Mouse (Mus musculus): ENCODE results near the gene Nbeal2. TPM values are rescaled to one million over a fixed set of nuclear protein-coding genes. Genes with fewer than 3 reads are reported as not detected.
A peak's percentile ranks its signal among the peaks of the same experiment; 100 is the strongest.

The Nbeal2 gene
- polyA plus RNA-seq, 1 experiment from 2014 or later = 1.8 TPM

GRCm38 (mm10) chr9:110656249-110657221, 2.6 kb upstream of the Nbeal2 start, which contains the start of gene Ccdc12:
Ccdc12 (plus strand) TSS chr9:110656503.
- Histone ChIP-seq H3K4me2 (peak within 1 kb of the TSS; percentile 73), H3K4me1 (peaks cover 42% of the 10 kb centered on the region), H3K4me3 (peak within 1 kb of the TSS; percentile 70), H3K9me3 (no peaks in the 10 kb centered on the region), H3K36me3 (peaks cover 7% of the 10 kb centered on the region; the same call in 1 of the 2 replicates), H3K27me3 (peaks cover 38% of the 10 kb centered on the region), H3K9ac (peak within 1 kb of the TSS; percentile 79), H3K27ac (peak within 1 kb of the TSS; percentile 88)
- WGBS = under 1% methylated on average over 52 of the region's 52 CpGs
- ATAC-seq (ENCODE audit: insufficient number of reproducible peaks, insufficient read depth, low FRiP score, low TSS enrichment, low read depth) = peak; percentile 95

GRCm38 (mm10) chr9:110655651-110656007, 1.7 kb upstream of the Nbeal2 start:
- peak overlapping the region; percentile 54 for H3K9ac ChIP-seq
- peaks cover 42% of the 10 kb centered on the region for H3K4me1 ChIP-seq
- WGBS = 83% methylated on average over 10 of the region's 10 CpGs
- H3K4me3 ChIP-seq = peak overlapping the region; percentile 70
- no peaks in the 10 kb centered on the region for H3K9me3 ChIP-seq
- no peak for ATAC-seq (ENCODE audit: insufficient number of reproducible peaks, insufficient read depth, low FRiP score, low TSS enrichment, low read depth)
- H3K27ac ChIP-seq = peak overlapping the region; percentile 60; the same call in 1 of the 2 replicates
- H3K36me3 ChIP-seq = peaks cover 7% of the 10 kb centered on the region; the same call in 1 of the 2 replicates
- H3K27me3 ChIP-seq = peaks cover 48% of the 10 kb centered on the region
- peak overlapping the region; percentile 73 for H3K4me2 ChIP-seq

GRCm38 (mm10) chr9:110654726-110655650, 1.0 kb upstream of the Nbeal2 start:
- no peak for ATAC-seq (ENCODE audit: insufficient number of reproducible peaks, insufficient read depth, low FRiP score, low TSS enrichment, low read depth)
- 81% methylated on average over 19 of the region's 19 CpGs for WGBS
- Histone ChIP-seq H3K36me3 (peaks cover 7% of the 10 kb centered on the region; the same call in 1 of the 2 replicates), H3K27ac (no peak overlapping the region), H3K4me1 (peaks cover 42% of the 10 kb centered on the region), H3K27me3 (peaks cover 54% of the 10 kb centered on the region), H3K9me3 (no peaks in the 10 kb centered on the region), H3K4me2 (peak overlapping the region; percentile 99), H3K4me3 (peak overlapping the region; percentile 64), H3K9ac (no peak overlapping the region)

- Histone ChIP-seq H3K27ac (no peak overlapping the region), H3K4me3 (peak overlapping the region; percentile 64), H3K4me2 (peak overlapping the region; percentile 99), H3K36me3 (no peaks in the 10 kb centered on the region), H3K9ac (peak overlapping the region; percentile 72), H3K27me3 (peaks cover 54% of the 10 kb centered on the region), H3K4me1 (peaks cover 42% of the 10 kb centered on the region), H3K9me3 (no peaks in the 10 kb centered on the region)
- ATAC-seq (ENCODE audit: insufficient number of reproducible peaks, insufficient read depth, low FRiP score, low TSS enrichment, low read depth) = no peak
- 18% methylated on average over 14 of the region's 14 CpGs for WGBS
Measured at GRCm38 (mm10) chr9:110652963-110653654, 852 bp downstream of the Nbeal2 start.

- Histone ChIP-seq H3K4me2 (peak overlapping the region; percentile 99), H3K27ac (peak overlapping the region; percentile 23)
- WGBS = 29% methylated on average over 13 of the region's 13 CpGs
Measured at GRCm38 (mm10) chr9:110651931-110652722, 1.8 kb downstream of the Nbeal2 start.

GRCm38 (mm10) chr9:110649775-110650174, 4.2 kb downstream of the Nbeal2 start:
- no peak overlapping the region for H3K4me3 ChIP-seq
- peaks cover 48% of the 10 kb centered on the region for H3K27me3 ChIP-seq

More at GRCm38 (mm10) chr9:110651931-110652722, 1.8 kb downstream of the Nbeal2 start:
- peak overlapping the region; percentile 64 for H3K4me3 ChIP-seq
- no peak for ATAC-seq (ENCODE audit: insufficient number of reproducible peaks, insufficient read depth, low FRiP score, low TSS enrichment, low read depth)
- H3K9me3 ChIP-seq = no peaks in the 10 kb centered on the region
- peaks cover 54% of the 10 kb centered on the region for H3K27me3 ChIP-seq
- H3K36me3 ChIP-seq = no peaks in the 10 kb centered on the region
- no peak overlapping the region for H3K9ac ChIP-seq
- H3K4me1 ChIP-seq = peaks cover 34% of the 10 kb centered on the region

GRCm38 (mm10) chr9:110645219-110645618, 8.7 kb downstream of the Nbeal2 start:
- no peak overlapping the region for H3K9ac ChIP-seq
- no peak overlapping the region for H3K4me2 ChIP-seq
- H3K27me3 ChIP-seq = peaks cover 2% of the 10 kb centered on the region
- H3K4me3 ChIP-seq = no peak overlapping the region
- ATAC-seq (ENCODE audit: insufficient number of reproducible peaks, insufficient read depth, low FRiP score, low TSS enrichment, low read depth) = no peak
- 68% methylated on average over 9 of the region's 9 CpGs for WGBS
- no peak overlapping the region for H3K27ac ChIP-seq
- no peaks in the 10 kb centered on the region for H3K4me1 ChIP-seq
- no peaks in the 10 kb centered on the region for H3K36me3 ChIP-seq
- no peaks in the 10 kb centered on the region for H3K9me3 ChIP-seq

More at GRCm38 (mm10) chr9:110649775-110650174, 4.2 kb downstream of the Nbeal2 start:
- no peak for ATAC-seq (ENCODE audit: insufficient number of reproducible peaks, insufficient read depth, low FRiP score, low TSS enrichment, low read depth)
- Histone ChIP-seq H3K9me3 (no peaks in the 10 kb centered on the region), H3K36me3 (no peaks in the 10 kb centered on the region), H3K4me2 (no peak overlapping the region), H3K4me1 (peaks cover 28% of the 10 kb centered on the region), H3K27ac (no peak overlapping the region), H3K9ac (no peak overlapping the region)

- 75% methylated on average over 10 of the region's 10 CpGs for WGBS
- ATAC-seq (ENCODE audit: insufficient number of reproducible peaks, insufficient read depth, low FRiP score, low TSS enrichment, low read depth) = no peak
- Histone ChIP-seq H3K4me3 (no peak overlapping the region), H3K4me1 (no peaks in the 10 kb centered on the region), H3K4me2 (no peak overlapping the region), H3K27ac (no peak overlapping the region), H3K27me3 (no peaks in the 10 kb centered on the region), H3K9ac (no peak overlapping the region), H3K9me3 (no peaks in the 10 kb centered on the region), H3K36me3 (no peaks in the 10 kb centered on the region)
Measured at GRCm38 (mm10) chr9:110644295-110644694, 9.7 kb downstream of the Nbeal2 start.

- Histone ChIP-seq H3K4me1 (no peaks in the 10 kb centered on the region), H3K27ac (no peak overlapping the region), H3K9ac (no peak overlapping the region), H3K36me3 (no peaks in the 10 kb centered on the region), H3K27me3 (no peaks in the 10 kb centered on the region), H3K4me3 (no peak overlapping the region), H3K9me3 (no peaks in the 10 kb centered on the region), H3K4me2 (no peak overlapping the region)
- no peak for ATAC-seq (ENCODE audit: insufficient number of reproducible peaks, insufficient read depth, low FRiP score, low TSS enrichment, low read depth)
- 57% methylated on average over 9 of the region's 9 CpGs for WGBS
Measured at GRCm38 (mm10) chr9:110643787-110644186, 10.2 kb downstream of the Nbeal2 start.

- Histone ChIP-seq H3K27me3 (no peaks in the 10 kb centered on the region), H3K36me3 (no peaks in the 10 kb centered on the region), H3K27ac (no peak overlapping the region), H3K4me1 (no peaks in the 10 kb centered on the region), H3K9me3 (no peaks in the 10 kb centered on the region), H3K9ac (no peak overlapping the region), H3K4me2 (no peak overlapping the region), H3K4me3 (no peak overlapping the region)
- ATAC-seq (ENCODE audit: insufficient number of reproducible peaks, insufficient read depth, low FRiP score, low TSS enrichment, low read depth) = no peak
- 41% methylated on average over 5 of the region's 5 CpGs for WGBS
Measured at GRCm38 (mm10) chr9:110642812-110643524, 11.0 kb downstream of the Nbeal2 start.
